Mouse (Mus musculus): ENCODE data around the gene Lrmp. TPM values are rescaled to one million over a fixed set of nuclear protein-coding genes. Genes with fewer than 3 reads are reported as not detected.
"Not testable (repeated sequence)": the region's sequence is repeated elsewhere in the genome, so short reads cannot be mapped to it uniquely, and the experiment has no call there.

The Lrmp gene
- polyA plus RNA-seq, 1 experiment from 2014 or later: 0.58 TPM

DNA sequence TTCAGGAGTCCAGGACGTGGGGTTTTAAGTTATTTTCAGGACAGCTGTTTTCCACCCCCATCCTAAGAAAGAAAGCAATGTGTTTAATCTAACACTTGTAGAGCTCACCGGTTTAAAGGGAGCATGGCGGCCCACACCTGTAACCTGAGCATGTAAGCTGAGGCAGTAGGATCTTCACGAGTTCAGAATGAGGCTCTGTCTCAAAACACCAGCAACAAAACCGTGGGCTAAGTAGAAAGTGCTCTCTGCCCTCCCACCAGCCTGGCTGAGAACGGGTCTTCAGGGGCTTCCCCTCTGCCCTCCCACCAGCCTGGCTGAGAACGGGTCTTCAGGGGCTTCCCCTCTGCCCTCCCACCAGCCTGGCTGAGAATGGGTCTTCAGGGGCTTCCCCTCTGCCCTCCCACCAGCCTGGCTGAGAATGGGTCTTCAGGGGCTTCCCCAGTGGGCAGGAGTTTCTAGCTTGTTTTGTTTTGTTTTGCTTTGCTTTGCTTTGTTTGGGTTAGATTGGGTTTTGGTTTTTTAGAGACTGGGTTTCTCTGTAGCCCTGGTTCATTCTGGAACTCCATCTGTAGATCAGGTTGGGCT, 22.3 kb upstream of the Lrmp start:
- 63% methylated on average over 7 of the region's 7 CpGs for WGBS
- H3K36me3 ChIP-seq (ENCODE audit: control insufficient read depth, insufficient read depth, low read length); H3K27ac ChIP-seq (ENCODE audit: low read depth, low read length); H3K4me1 ChIP-seq (ENCODE audit: control insufficient read depth, insufficient read depth, low read length); H3K4me3 ChIP-seq (ENCODE audit: low read depth, low read length); H3K4me2 ChIP-seq (ENCODE audit: low read length); H3K9me3 ChIP-seq (replicated peaks; ENCODE audit: control insufficient read depth, low read length); H3K9ac ChIP-seq (ENCODE audit: low read length); H3K27me3 ChIP-seq (replicated peaks; ENCODE audit: control insufficient read depth, insufficient read depth, low read length); ATAC-seq; DNase-seq (ENCODE audit: low spot score): not testable (repeated sequence)

DNA sequence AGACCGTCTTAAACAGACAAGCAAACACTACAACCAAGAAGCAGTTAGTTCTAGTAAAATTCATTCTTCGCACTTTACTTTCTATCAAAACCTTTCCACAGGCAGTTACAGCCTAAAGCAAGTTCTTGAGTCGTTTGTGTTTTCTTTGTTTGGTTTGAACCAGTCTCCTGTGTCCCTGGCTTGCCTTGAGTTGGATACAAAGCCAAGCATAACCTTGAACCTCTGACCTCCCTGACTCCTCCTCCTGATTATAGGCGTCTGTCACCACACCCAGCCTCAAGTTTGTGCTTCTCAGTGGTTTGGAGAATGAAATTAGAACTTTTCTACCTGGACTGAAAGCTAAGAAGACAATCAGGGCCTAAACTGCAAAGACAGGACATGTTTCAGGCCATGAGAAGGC, 21.0 kb upstream of the Lrmp start:
- no peak overlapping the region for H3K9ac ChIP-seq (ENCODE audit: low read length)
- H3K4me2 ChIP-seq (ENCODE audit: low read length): no peak overlapping the region
- no peak overlapping the region for H3K4me3 ChIP-seq (ENCODE audit: low read depth, low read length)
- H3K27me3 ChIP-seq (replicated peaks; ENCODE audit: control insufficient read depth, insufficient read depth, low read length): no peaks in the 10 kb centered on the region
- no peaks in the 10 kb centered on the region for H3K4me1 ChIP-seq (ENCODE audit: control insufficient read depth, insufficient read depth, low read length)
- WGBS: 74% methylated on average over 4 of the region's 4 CpGs
- DNase-seq (ENCODE audit: low spot score): no peak
- ATAC-seq: no peak
- H3K36me3 ChIP-seq (ENCODE audit: control insufficient read depth, insufficient read depth, low read length): no peaks in the 10 kb centered on the region
- no peak overlapping the region for H3K27ac ChIP-seq (ENCODE audit: low read depth, low read length)
- no peaks in the 10 kb centered on the region for H3K9me3 ChIP-seq (replicated peaks; ENCODE audit: control insufficient read depth, low read length)

DNA sequence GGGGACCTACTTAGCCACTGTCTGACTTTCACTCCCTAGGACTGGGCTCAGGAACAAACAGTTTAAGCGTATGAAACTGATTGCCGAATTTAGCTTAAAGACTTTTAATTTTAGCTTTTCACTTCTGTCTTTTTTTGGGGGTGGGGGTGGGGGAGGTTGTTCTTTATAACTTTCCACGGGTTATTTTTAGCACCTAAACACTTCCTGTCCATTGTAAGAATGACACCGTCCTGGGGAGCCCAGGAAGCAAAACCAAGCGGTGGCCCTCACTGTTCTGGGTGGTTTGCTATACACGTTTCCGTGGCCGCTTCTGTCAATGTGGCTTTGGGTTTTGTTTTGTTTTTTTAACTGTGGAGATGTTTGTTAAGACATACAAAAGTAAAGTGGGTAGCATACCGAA, 14.5 kb upstream of the Lrmp start:
- ATAC-seq (no peak), DNase-seq (ENCODE audit: low spot score) (no peak)
- Histone ChIP-seq H3K4me2 (ENCODE audit: low read length) (no peak overlapping the region), H3K4me3 (ENCODE audit: low read depth, low read length) (no peak overlapping the region), H3K27ac (ENCODE audit: low read depth, low read length) (no peak overlapping the region), H3K9ac (ENCODE audit: low read length) (no peak overlapping the region), H3K4me1 (ENCODE audit: control insufficient read depth, insufficient read depth, low read length) (no peaks in the 10 kb centered on the region), H3K27me3 (replicated peaks; ENCODE audit: control insufficient read depth, insufficient read depth, low read length) (no peaks in the 10 kb centered on the region), H3K36me3 (ENCODE audit: control insufficient read depth, insufficient read depth, low read length) (no peaks in the 10 kb centered on the region), H3K9me3 (replicated peaks; ENCODE audit: control insufficient read depth, low read length) (no peaks in the 10 kb centered on the region)
- 77% methylated on average over 9 of the region's 9 CpGs for WGBS

DNA sequence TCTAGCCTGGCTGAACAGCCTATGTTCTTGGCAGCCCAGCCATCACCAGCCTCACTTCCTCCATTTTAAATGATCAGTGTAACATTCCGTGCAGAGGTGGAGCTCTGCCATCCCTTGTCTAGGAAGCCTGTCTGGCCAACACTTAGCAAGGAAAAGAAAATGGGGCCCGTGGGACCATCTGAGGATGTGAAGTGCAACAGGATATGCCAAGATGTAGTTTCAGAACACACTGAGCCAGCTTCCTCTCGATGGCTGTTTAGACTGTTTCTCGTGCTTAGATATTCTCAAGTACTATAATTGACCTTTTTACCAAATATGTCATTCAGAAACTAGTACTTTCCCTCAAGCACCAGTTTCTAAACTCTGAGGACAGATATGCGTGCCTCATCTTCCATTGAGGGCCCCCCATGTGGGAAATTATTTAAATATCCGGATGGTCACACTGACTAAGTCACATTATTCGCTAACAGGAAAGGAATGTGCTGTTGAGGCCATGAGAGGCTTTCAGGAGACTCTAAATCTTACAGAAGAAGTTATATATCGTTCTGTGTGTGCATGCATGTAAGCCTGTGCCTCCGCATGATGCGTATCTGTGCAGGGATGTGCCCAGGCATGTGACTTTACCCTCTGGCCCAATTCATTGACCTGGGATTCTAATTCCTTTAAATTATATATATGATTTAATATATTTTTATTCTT, 11.1 kb upstream of the Lrmp start:
- WGBS: 86% methylated on average over 10 of the region's 10 CpGs
- no peaks in the 10 kb centered on the region for H3K4me1 ChIP-seq (ENCODE audit: control insufficient read depth, insufficient read depth, low read length)
- H3K9ac ChIP-seq (ENCODE audit: low read length): no peak overlapping the region
- H3K4me2 ChIP-seq (ENCODE audit: low read length): no peak overlapping the region
- no peaks in the 10 kb centered on the region for H3K36me3 ChIP-seq (ENCODE audit: control insufficient read depth, insufficient read depth, low read length)
- no peak for DNase-seq (ENCODE audit: low spot score)
- no peaks in the 10 kb centered on the region for H3K9me3 ChIP-seq (replicated peaks; ENCODE audit: control insufficient read depth, low read length)
- no peaks in the 10 kb centered on the region for H3K27me3 ChIP-seq (replicated peaks; ENCODE audit: control insufficient read depth, insufficient read depth, low read length)
- no peak for ATAC-seq
- H3K4me3 ChIP-seq (ENCODE audit: low read depth, low read length): no peak overlapping the region
- H3K27ac ChIP-seq (ENCODE audit: low read depth, low read length): no peak overlapping the region

DNA sequence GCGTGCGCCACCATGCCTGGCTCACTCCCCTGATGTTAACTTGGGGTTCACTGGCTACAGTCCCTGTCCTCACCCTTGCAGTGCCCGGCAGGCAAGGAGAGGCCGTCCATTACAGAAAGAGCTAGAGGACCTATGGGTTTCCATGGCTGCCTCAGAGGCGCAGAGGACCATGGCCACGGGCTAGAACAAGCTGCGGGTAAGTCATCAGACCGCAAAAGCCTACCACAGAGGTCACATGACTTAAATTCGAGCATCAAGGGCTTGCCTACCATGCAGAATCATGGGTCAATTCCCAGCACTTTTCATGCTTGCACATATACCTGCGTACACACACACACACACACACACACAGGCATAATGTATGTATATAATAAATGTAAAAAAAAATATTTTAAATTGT, 10.0 kb upstream of the Lrmp start:
- Histone ChIP-seq H3K36me3 (ENCODE audit: control insufficient read depth, insufficient read depth, low read length) (no peaks in the 10 kb centered on the region), H3K4me3 (ENCODE audit: low read depth, low read length) (no peak overlapping the region), H3K27me3 (replicated peaks; ENCODE audit: control insufficient read depth, insufficient read depth, low read length) (no peaks in the 10 kb centered on the region), H3K4me1 (ENCODE audit: control insufficient read depth, insufficient read depth, low read length) (no peaks in the 10 kb centered on the region), H3K9me3 (replicated peaks; ENCODE audit: control insufficient read depth, low read length) (no peaks in the 10 kb centered on the region), H3K4me2 (ENCODE audit: low read length) (no peak overlapping the region), H3K27ac (ENCODE audit: low read depth, low read length) (no peak overlapping the region), H3K9ac (ENCODE audit: low read length) (no peak overlapping the region)
- 96% methylated on average over 10 of the region's 10 CpGs for WGBS
- DNase-seq (ENCODE audit: low spot score) (no peak), ATAC-seq (no peak)

DNA sequence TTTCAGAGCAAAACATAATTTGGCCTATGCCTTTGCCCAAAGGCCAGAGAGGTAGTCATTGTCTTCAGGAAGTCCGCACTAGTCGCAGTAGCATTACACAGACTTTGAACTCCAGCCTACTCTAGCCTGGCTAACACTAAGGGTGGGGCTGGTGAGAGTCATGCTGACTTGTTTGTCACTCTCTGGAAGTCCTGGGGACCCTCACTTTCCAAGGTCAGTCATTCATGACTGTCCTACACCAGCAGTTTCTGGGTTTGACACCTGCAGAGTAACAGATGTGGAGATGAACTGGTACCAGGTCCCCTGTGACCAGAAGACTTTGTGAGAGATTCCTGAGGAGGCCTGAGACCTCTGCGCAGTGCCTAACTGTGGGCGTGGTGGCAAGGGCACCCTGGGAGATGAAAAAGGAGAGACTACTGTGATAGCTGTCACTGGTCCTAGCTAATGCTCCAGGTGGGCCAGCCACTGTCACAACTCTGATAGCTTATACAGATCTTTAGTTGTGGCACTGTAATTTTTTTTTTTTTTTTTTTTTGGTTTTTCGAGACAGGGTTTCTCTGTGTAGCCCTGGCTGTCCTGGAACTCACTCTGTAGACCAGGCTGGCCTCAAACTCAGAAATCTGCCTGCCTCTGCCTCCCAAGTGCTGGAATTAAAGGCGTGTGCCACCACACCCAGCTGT, 9.2 kb upstream of the Lrmp start:
- Histone ChIP-seq H3K4me2 (ENCODE audit: low read length) (no peak overlapping the region), H3K9me3 (replicated peaks; ENCODE audit: control insufficient read depth, low read length) (no peaks in the 10 kb centered on the region), H3K4me1 (ENCODE audit: control insufficient read depth, insufficient read depth, low read length) (no peaks in the 10 kb centered on the region), H3K27ac (ENCODE audit: low read depth, low read length) (no peak overlapping the region), H3K9ac (ENCODE audit: low read length) (no peak overlapping the region), H3K27me3 (replicated peaks; ENCODE audit: control insufficient read depth, insufficient read depth, low read length) (no peaks in the 10 kb centered on the region), H3K36me3 (ENCODE audit: control insufficient read depth, insufficient read depth, low read length) (no peaks in the 10 kb centered on the region), H3K4me3 (ENCODE audit: low read depth, low read length) (no peak overlapping the region)
- WGBS: 91% methylated on average over 6 of the region's 6 CpGs
- DNase-seq (ENCODE audit: low spot score) (no peak), ATAC-seq (no peak)

DNA sequence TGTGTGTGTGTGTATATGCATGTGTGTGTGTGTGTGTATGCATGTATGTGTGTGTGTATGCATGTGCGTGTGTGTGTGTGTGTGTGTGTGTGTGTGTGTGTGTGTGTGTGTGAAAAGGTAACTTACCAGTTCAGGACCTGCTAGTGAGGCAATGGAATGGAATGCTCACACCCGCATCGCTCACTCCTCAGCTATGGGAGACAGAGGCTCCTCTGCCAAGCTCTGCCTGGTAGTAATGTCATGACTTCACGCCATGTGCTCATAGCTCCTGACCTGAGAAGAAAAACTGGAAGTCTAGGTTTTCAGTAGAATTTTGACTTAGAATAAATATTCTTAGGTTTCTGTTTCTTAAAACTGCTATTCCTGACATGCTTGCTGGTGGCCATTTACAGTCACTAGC, 4.7 kb upstream of the Lrmp start:
- H3K4me1 ChIP-seq (ENCODE audit: control insufficient read depth, insufficient read depth, low read length): no peaks in the 10 kb centered on the region
- H3K9me3 ChIP-seq (replicated peaks; ENCODE audit: control insufficient read depth, low read length): no peaks in the 10 kb centered on the region

DNA sequence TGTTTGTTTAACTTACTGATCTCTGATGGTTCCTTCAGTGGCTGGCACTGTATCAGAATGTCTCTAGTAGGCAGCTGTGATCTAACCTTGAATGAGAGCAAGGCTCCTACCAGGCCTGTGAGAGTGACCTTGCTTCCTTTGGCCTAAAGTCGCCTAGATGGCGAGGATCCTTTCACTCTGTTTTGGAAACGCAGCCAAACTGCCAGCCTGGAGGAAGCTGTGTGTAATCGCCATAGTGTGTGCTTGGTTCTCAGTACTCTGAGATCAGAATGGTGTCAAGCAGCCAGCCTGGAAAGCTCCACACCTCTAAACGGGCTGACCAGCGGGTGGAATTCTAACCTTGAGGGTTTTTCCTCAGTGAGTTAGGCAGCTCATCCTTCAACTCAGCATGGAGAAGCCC, 2.6 kb upstream of the Lrmp start:
- no peak overlapping the region for H3K4me3 ChIP-seq (ENCODE audit: low read depth, low read length)
- H3K36me3 ChIP-seq (ENCODE audit: control insufficient read depth, insufficient read depth, low read length): no peaks in the 10 kb centered on the region
- H3K4me1 ChIP-seq (ENCODE audit: control insufficient read depth, insufficient read depth, low read length): peaks cover 9% of the 10 kb centered on the region; the same call in 1 of the 2 replicates
- no peak overlapping the region for H3K9ac ChIP-seq (ENCODE audit: low read length)
- H3K4me2 ChIP-seq (ENCODE audit: low read length): no peak overlapping the region
- H3K27me3 ChIP-seq (replicated peaks; ENCODE audit: control insufficient read depth, insufficient read depth, low read length): no peaks in the 10 kb centered on the region
- DNase-seq (ENCODE audit: low spot score) (no peak), ATAC-seq (no peak)
- no peak overlapping the region for H3K27ac ChIP-seq (ENCODE audit: low read depth, low read length)
- H3K9me3 ChIP-seq (replicated peaks; ENCODE audit: control insufficient read depth, low read length): no peaks in the 10 kb centered on the region
- WGBS: 72% methylated on average over 6 of the region's 6 CpGs

More for the DNA sequence above, 4.7 kb upstream of the Lrmp start:
- Histone ChIP-seq H3K36me3 (ENCODE audit: control insufficient read depth, insufficient read depth, low read length) (no peaks in the 10 kb centered on the region), H3K4me3 (ENCODE audit: low read depth, low read length) (no peak overlapping the region), H3K27me3 (replicated peaks; ENCODE audit: control insufficient read depth, insufficient read depth, low read length) (no peaks in the 10 kb centered on the region), H3K9ac (ENCODE audit: low read length) (no peak overlapping the region), H3K4me2 (ENCODE audit: low read length) (no peak overlapping the region), H3K27ac (ENCODE audit: low read depth, low read length) (no peak overlapping the region)
- DNase-seq (ENCODE audit: low spot score) (no peak), ATAC-seq (no peak)
- 88% methylated on average over 4 of the region's 4 CpGs for WGBS

DNA sequence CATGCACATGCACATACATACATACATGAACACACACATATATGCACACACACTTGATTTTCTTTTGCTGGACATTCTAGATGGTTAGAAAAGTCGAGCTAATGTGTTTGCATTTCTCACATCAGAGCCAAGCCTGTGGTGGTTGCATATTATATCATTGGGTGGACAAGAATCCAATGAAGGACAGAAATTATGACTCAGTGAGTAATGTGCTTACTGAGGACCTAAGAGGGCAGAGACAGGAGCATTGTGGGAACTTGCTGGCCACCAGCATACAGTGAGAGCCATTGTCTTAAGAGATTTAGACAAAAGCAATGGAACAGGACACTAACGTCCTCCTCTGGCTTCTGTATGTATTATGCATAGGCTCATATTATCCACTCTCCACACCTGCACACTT, 892 bp upstream of the Lrmp start:
- no peak overlapping the region for H3K9ac ChIP-seq (ENCODE audit: low read length)
- no peaks in the 10 kb centered on the region for H3K27me3 ChIP-seq (replicated peaks; ENCODE audit: control insufficient read depth, insufficient read depth, low read length)
- peaks cover 9% of the 10 kb centered on the region; the same call in 1 of the 2 replicates for H3K4me1 ChIP-seq (ENCODE audit: control insufficient read depth, insufficient read depth, low read length)
- H3K4me3 ChIP-seq (ENCODE audit: low read depth, low read length): no peak overlapping the region
- H3K4me2 ChIP-seq (ENCODE audit: low read length): no peak overlapping the region
- no peak for ATAC-seq
- no peaks in the 10 kb centered on the region for H3K36me3 ChIP-seq (ENCODE audit: control insufficient read depth, insufficient read depth, low read length)
- no peak overlapping the region for H3K27ac ChIP-seq (ENCODE audit: low read depth, low read length)
- no peak for DNase-seq (ENCODE audit: low spot score)
- no peaks in the 10 kb centered on the region for H3K9me3 ChIP-seq (replicated peaks; ENCODE audit: control insufficient read depth, low read length)
- 67% methylated on average over 2 of the region's 2 CpGs for WGBS
